Mouse (Mus musculus) brain, embryonic 14.5 days (tissue): ENCODE measurements at regions not wholly inside any gene's neighbourhood (a gene's known extent, or its start where the extent isn't known, plus 50 kb on each side); places are given as distances from the start of the nearest gene placed in this dataset.

Experiments
- CTCF ChIP-seq: fragments of 200-500 bp; IDR thresholded peaks from 2 replicates; pipeline ENCODE4 v1.5.1; 2012; ENCODE audit warnings: inconsistent platforms, mild to moderate bottlenecking, moderate library complexity, borderline replicate concordance; ENCODE audit not compliant: insufficient read depth, insufficient read length; ENCODE audit errors: extremely low read depth
- POLR2A ChIP-seq: fragments of 200-500 bp; IDR thresholded peaks from 2 replicates; pipeline ENCODE4 v1.6.1; 2012; ENCODE audit warnings: mild to moderate bottlenecking, inconsistent platforms, borderline replicate concordance; ENCODE audit not compliant: poor library complexity, insufficient read depth, insufficient read length, severe bottlenecking; ENCODE audit errors: extremely low read depth

DNA sequence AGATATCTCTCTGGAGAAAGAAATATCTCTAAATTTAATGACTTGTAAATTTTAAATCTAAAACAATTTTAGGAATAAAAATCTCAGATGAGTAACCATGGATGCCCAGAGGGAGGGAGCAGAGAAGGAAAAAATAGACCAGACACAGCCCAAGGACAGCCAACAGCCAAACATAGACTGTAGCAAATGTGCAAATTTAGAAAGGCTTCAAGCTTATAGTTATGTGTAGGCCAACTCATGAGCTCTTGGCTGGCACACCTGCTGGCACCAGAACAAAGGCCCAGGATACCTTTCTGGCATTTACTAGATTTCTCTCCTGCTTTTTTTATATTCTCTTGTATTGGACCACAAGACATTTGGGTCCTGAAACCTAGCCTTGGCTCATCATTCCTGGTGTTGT is 90.3 kb upstream of the Armc3 start:
- no peak for TF ChIP-seq POLR2A
- no peak for TF ChIP-seq CTCF
